Mouse (Mus musculus) G1E (cell line): ENCODE measurements around the gene Cmss1.

ENCODE experiments used
- CTCF ChIP-seq: IDR thresholded peaks from 2 replicates; pipeline ENCODE4 v1.5.1; 2012; ENCODE audit warnings: low read depth, low read length, inconsistent platforms, mixed read lengths
- GATA1 ChIP-seq: IDR thresholded peaks from 2 replicates; pipeline ENCODE4 v1.6.1; 2012; ENCODE audit warnings: borderline replicate concordance, low read length, inconsistent platforms, mixed read lengths
- POLR2AphosphoS5 ChIP-seq: IDR thresholded peaks from 2 replicates; pipeline ENCODE4 v1.6.1; 2012; ENCODE audit warnings: low read depth, low read length, inconsistent platforms; ENCODE audit not compliant: insufficient replicate concordance
- TAL1 ChIP-seq: conservative IDR thresholded peaks from 2 replicates; pipeline ENCODE4 v1.6.1; 2012; ENCODE audit warnings: low read depth, low read length, inconsistent platforms, mixed read lengths

DNA sequence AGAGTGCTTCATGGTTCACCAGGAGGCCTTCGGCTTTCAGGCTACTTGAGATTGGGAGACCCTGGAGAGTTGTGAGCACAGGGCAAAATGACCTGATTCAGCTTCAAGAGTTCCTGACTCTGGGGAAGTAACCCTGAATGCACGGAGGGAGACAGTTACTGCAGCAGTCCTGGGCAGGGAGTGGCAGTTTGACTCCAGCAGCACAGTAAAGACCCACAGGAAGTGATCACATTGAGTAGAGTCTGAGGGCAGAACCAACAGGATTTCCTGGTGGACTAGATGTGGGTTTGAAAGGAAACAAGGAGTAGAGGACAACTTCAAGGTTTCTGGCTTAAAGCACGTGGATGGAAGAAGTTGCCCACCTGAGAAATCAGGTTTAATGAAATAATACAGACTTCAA, 172.0 kb downstream of the Cmss1 start:
- TF ChIP-seq CTCF (no peak), GATA1 (no peak), POLR2AphosphoS5 (no peak), TAL1 (no peak)
